Mouse (Mus musculus): ENCODE data around the gene Casz1. TPM values are rescaled to one million over a fixed set of nuclear protein-coding genes. Genes with fewer than 3 reads are reported as not detected.

Casz1 gene
- polyA plus RNA-seq, 1 experiment, result 0.82 TPM

GRCm38 (mm10) chr4:148872372-148872771, 68.1 kb downstream of the Casz1 start:
- DNase-seq (ENCODE audit: extremely low spot score in 1 of 2, low spot score in 1 of 2), result no peak

- DNase-seq (ENCODE audit: extremely low spot score in 1 of 2, low spot score in 1 of 2), result no peak
Measured at GRCm38 (mm10) chr4:148872783-148873182, 68.6 kb downstream of the Casz1 start.

- no peak for DNase-seq (ENCODE audit: extremely low spot score in 1 of 2, low spot score in 1 of 2)
Measured at GRCm38 (mm10) chr4:148876166-148876565, 71.9 kb downstream of the Casz1 start.

GRCm38 (mm10) chr4:148876867-148877266, 72.6 kb downstream of the Casz1 start:
- no peak for DNase-seq (ENCODE audit: extremely low spot score in 1 of 2, low spot score in 1 of 2)

- no peak for DNase-seq (ENCODE audit: extremely low spot score in 1 of 2, low spot score in 1 of 2)
Measured at GRCm38 (mm10) chr4:148878192-148878983, 74.2 kb downstream of the Casz1 start.

- no peak for DNase-seq (ENCODE audit: extremely low spot score in 1 of 2, low spot score in 1 of 2)
Measured at GRCm38 (mm10) chr4:148878984-148879610, 74.9 kb downstream of the Casz1 start.

- no peak for DNase-seq (ENCODE audit: extremely low spot score in 1 of 2, low spot score in 1 of 2)
Measured at GRCm38 (mm10) chr4:148879631-148880030, 75.4 kb downstream of the Casz1 start.

GRCm38 (mm10) chr4:148881001-148881669, 76.9 kb downstream of the Casz1 start:
- no peak for DNase-seq (ENCODE audit: extremely low spot score in 1 of 2, low spot score in 1 of 2)

GRCm38 (mm10) chr4:148881838-148882237, 77.6 kb downstream of the Casz1 start:
- no peak for DNase-seq (ENCODE audit: extremely low spot score in 1 of 2, low spot score in 1 of 2)

GRCm38 (mm10) chr4:148882360-148882929, 78.2 kb downstream of the Casz1 start:
- no peak for DNase-seq (ENCODE audit: extremely low spot score in 1 of 2, low spot score in 1 of 2)

GRCm38 (mm10) chr4:148884596-148884995, 80.4 kb downstream of the Casz1 start:
- no peak for DNase-seq (ENCODE audit: extremely low spot score in 1 of 2, low spot score in 1 of 2)

- DNase-seq (ENCODE audit: extremely low spot score in 1 of 2, low spot score in 1 of 2), result no peak
Measured at GRCm38 (mm10) chr4:148885401-148885800, 81.2 kb downstream of the Casz1 start.

GRCm38 (mm10) chr4:148885921-148886540, 81.8 kb downstream of the Casz1 start:
- no peak for DNase-seq (ENCODE audit: extremely low spot score in 1 of 2, low spot score in 1 of 2)

- DNase-seq (ENCODE audit: extremely low spot score in 1 of 2, low spot score in 1 of 2), result no peak
Measured at GRCm38 (mm10) chr4:148888229-148888628, 84.0 kb downstream of the Casz1 start.

- DNase-seq (ENCODE audit: extremely low spot score in 1 of 2, low spot score in 1 of 2), result no peak
Measured at GRCm38 (mm10) chr4:148889011-148889410, 84.8 kb downstream of the Casz1 start.

- no peak for DNase-seq (ENCODE audit: extremely low spot score in 1 of 2, low spot score in 1 of 2)
Measured at GRCm38 (mm10) chr4:148890442-148890841, 86.2 kb downstream of the Casz1 start.

GRCm38 (mm10) chr4:148890892-148891838, 86.9 kb downstream of the Casz1 start:
- no peak for DNase-seq (ENCODE audit: extremely low spot score in 1 of 2, low spot score in 1 of 2)

- no peak for DNase-seq (ENCODE audit: extremely low spot score in 1 of 2, low spot score in 1 of 2)
Measured at GRCm38 (mm10) chr4:148896125-148896524, 91.9 kb downstream of the Casz1 start.

GRCm38 (mm10) chr4:148899927-148900294, 95.7 kb downstream of the Casz1 start:
- DNase-seq (ENCODE audit: extremely low spot score in 1 of 2, low spot score in 1 of 2), result no peak

Data from frontal cortex, adult 2 months (tissue).